Mouse (Mus musculus) forebrain, embryonic 12.5 days (tissue): ENCODE measurements around the gene Bpifa3. TPM values are rescaled to one million over a fixed set of nuclear protein-coding genes. Genes with fewer than 3 reads are reported as not detected.
"Not testable (repeated sequence)": the region's sequence is repeated elsewhere in the genome, so short reads cannot be mapped to it uniquely, and the experiment has no call there.

Experiments used
- ATAC-seq: fragments of 200-750 bp; cut with Nextera tagmentation; 2 replicates; pipeline ENCODE4 v1.8.0; 2017; ENCODE audit warnings: moderate TSS enrichment; ENCODE audit not compliant: low FRiP score
- H3K27ac ChIP-seq: fragments of 300-500 bp; sonication (generic); 2 replicates; pipeline ENCODE4 v1.5.1; 2016; ENCODE audit warnings: mild to moderate bottlenecking
- H3K27me3 ChIP-seq: fragments of 300-500 bp; sonication (generic); 2 replicates; pipeline ENCODE4 v1.6.1; 2016; ENCODE audit warnings: mild to moderate bottlenecking
- H3K36me3 ChIP-seq: fragments of 300-500 bp; sonication (generic); replicated peaks from 2 replicates; pipeline ENCODE4 v1.6.1; 2016; ENCODE audit warnings: mild to moderate bottlenecking
- H3K4me1 ChIP-seq: fragments of 300-500 bp; sonication (generic); 2 replicates; pipeline ENCODE4 v1.6.1; 2016
- H3K4me2 ChIP-seq: fragments of 300-500 bp; sonication (generic); 2 replicates; pipeline ENCODE4 v1.6.1; 2016; ENCODE audit warnings: mild to moderate bottlenecking, moderate library complexity
- H3K4me3 ChIP-seq: fragments of 300-500 bp; sonication (generic); replicated peaks from 2 replicates; pipeline ENCODE4 v1.5.1; 2016; ENCODE audit warnings: mild to moderate bottlenecking
- H3K9ac ChIP-seq: fragments of 300-500 bp; sonication (generic); 2 replicates; pipeline ENCODE4 v1.6.1; 2016; ENCODE audit warnings: mild to moderate bottlenecking
- H3K9me3 ChIP-seq: fragments of 300-500 bp; sonication (generic); 2 replicates; pipeline ENCODE4 v1.6.1; 2016
- WGBS: fragments of 180-500 bp; shearing (Covaris S2); methylation state at CpG from one replicate; pipeline ENCODE4 v1.1.7; 2016; 5-methylcytosine and 5-hydroxymethylcytosine counted together
- polyA plus RNA-seq: library from polyadenylated mRNA; unstranded; fragments of >200 nt; fragmentation: Nextera tagmentation; extraction: Ambion mirVana; gene quantifications from 2 replicates; pipeline ENCODE4 v1.2.1, GENCODE M21; 2016

The Bpifa3 gene
- polyA plus RNA-seq: not detected in 2 replicates

- Histone ChIP-seq H3K4me3 (no peak within 1 kb of the TSS), H3K9me3 (no peaks in the 10 kb centered on the region), H3K27me3 (no peaks in the 10 kb centered on the region), H3K4me2 (no peak within 1 kb of the TSS), H3K27ac (no peak within 1 kb of the TSS), H3K4me1 (no peaks in the 10 kb centered on the region), H3K9ac (no peak within 1 kb of the TSS), H3K36me3 (no peaks in the 10 kb centered on the region)
- ATAC-seq: no peak
- WGBS: 75% methylated on average over 2 of the region's 2 CpGs
Observed at GRCm38 (mm10) chr2:154130120-154130519, at the start of gene Bpifa3. Gene Bpifa3, plus strand, starts transcription at chr2:154130336.

GRCm38 (mm10) chr2:154097734-154098133 is 32.4 kb upstream of the Bpifa3 start:
- no peaks in the 10 kb centered on the region for H3K36me3 ChIP-seq
- no peaks in the 10 kb centered on the region for H3K9me3 ChIP-seq
- no peak overlapping the region for H3K4me2 ChIP-seq
- WGBS: 59% methylated on average over 1 of the region's 1 CpGs
- no peak for ATAC-seq
- H3K9ac ChIP-seq: no peak overlapping the region
- no peaks in the 10 kb centered on the region for H3K27me3 ChIP-seq
- H3K4me1 ChIP-seq: no peaks in the 10 kb centered on the region
- no peak overlapping the region for H3K27ac ChIP-seq
- no peak overlapping the region for H3K4me3 ChIP-seq

GRCm38 (mm10) chr2:154117381-154117780 is 12.8 kb upstream of the Bpifa3 start:
- no peak overlapping the region for H3K27ac ChIP-seq
- no peak for ATAC-seq
- H3K36me3 ChIP-seq: no peaks in the 10 kb centered on the region
- H3K4me2 ChIP-seq: no peak overlapping the region
- no peak overlapping the region for H3K9ac ChIP-seq
- no peaks in the 10 kb centered on the region for H3K27me3 ChIP-seq
- 92% methylated on average over 3 of the region's 3 CpGs for WGBS
- no peak overlapping the region for H3K4me3 ChIP-seq
- no peaks in the 10 kb centered on the region for H3K9me3 ChIP-seq
- no peaks in the 10 kb centered on the region for H3K4me1 ChIP-seq

- Histone ChIP-seq H3K4me3 (no peak within 1 kb of the TSS), H3K4me1 (no peaks in the 10 kb centered on the region), H3K9ac (no peak within 1 kb of the TSS), H3K27ac (no peak within 1 kb of the TSS), H3K4me2 (no peak within 1 kb of the TSS), H3K27me3 (no peaks in the 10 kb centered on the region), H3K9me3 (no peaks in the 10 kb centered on the region), H3K36me3 (no peaks in the 10 kb centered on the region)
- no peak for ATAC-seq
- 82% methylated on average over 4 of the region's 4 CpGs for WGBS
Observed at GRCm38 (mm10) chr2:154142580-154142979, 12.4 kb downstream of the Bpifa3 start, which contains the start of gene Bpifa1. Gene Bpifa1, plus strand, starts transcription at chr2:154142880.

- 94% methylated on average over 3 of the region's 3 CpGs for WGBS
Observed at GRCm38 (mm10) chr2:154143735-154144134, 13.6 kb downstream of the Bpifa3 start.

GRCm38 (mm10) chr2:154147496-154147895 is 17.4 kb downstream of the Bpifa3 start:
- WGBS: 80% methylated on average over 4 of the region's 4 CpGs
- no peak overlapping the region for H3K9ac ChIP-seq
- H3K4me3 ChIP-seq: no peak overlapping the region
- no peaks in the 10 kb centered on the region for H3K27me3 ChIP-seq
- ATAC-seq: no peak
- H3K9me3 ChIP-seq: no peaks in the 10 kb centered on the region
- H3K36me3 ChIP-seq: no peaks in the 10 kb centered on the region
- H3K4me2 ChIP-seq: no peak overlapping the region
- no peak overlapping the region for H3K27ac ChIP-seq
- H3K4me1 ChIP-seq: no peaks in the 10 kb centered on the region

More at GRCm38 (mm10) chr2:154143735-154144134, 13.6 kb downstream of the Bpifa3 start:
- H3K36me3 ChIP-seq: no peaks in the 10 kb centered on the region
- no peak overlapping the region for H3K4me2 ChIP-seq
- no peaks in the 10 kb centered on the region for H3K27me3 ChIP-seq
- H3K4me1 ChIP-seq: no peaks in the 10 kb centered on the region
- no peaks in the 10 kb centered on the region for H3K9me3 ChIP-seq
- no peak overlapping the region for H3K9ac ChIP-seq
- H3K27ac ChIP-seq: no peak overlapping the region
- ATAC-seq: no peak
- H3K4me3 ChIP-seq: no peak overlapping the region

GRCm38 (mm10) chr2:154158433-154158832 is 28.3 kb downstream of the Bpifa3 start:
- no peak for ATAC-seq

GRCm38 (mm10) chr2:154162307-154162706 is 32.2 kb downstream of the Bpifa3 start, which contains the start of gene Bpifa5:
Gene Bpifa5, plus strand, starts transcription at chr2:154162607.
- ATAC-seq: no peak
- H3K27me3 ChIP-seq: no peaks in the 10 kb centered on the region
- H3K9ac ChIP-seq: no peak within 1 kb of the TSS
- WGBS: 84% methylated on average over 8 of the region's 8 CpGs
- no peaks in the 10 kb centered on the region for H3K4me1 ChIP-seq
- H3K4me2 ChIP-seq: no peak within 1 kb of the TSS
- H3K36me3 ChIP-seq: no peaks in the 10 kb centered on the region
- no peak within 1 kb of the TSS for H3K27ac ChIP-seq
- H3K9me3 ChIP-seq: no peaks in the 10 kb centered on the region
- no peak within 1 kb of the TSS for H3K4me3 ChIP-seq

More at GRCm38 (mm10) chr2:154158433-154158832, 28.3 kb downstream of the Bpifa3 start:
- Histone ChIP-seq H3K4me2 (no peak overlapping the region), H3K9ac (no peak overlapping the region), H3K27me3 (no peaks in the 10 kb centered on the region), H3K4me1 (no peaks in the 10 kb centered on the region), H3K36me3 (no peaks in the 10 kb centered on the region), H3K4me3 (no peak overlapping the region), H3K27ac (no peak overlapping the region), H3K9me3 (no peaks in the 10 kb centered on the region)
- WGBS: 34% methylated on average over 3 of the region's 3 CpGs

GRCm38 (mm10) chr2:154163306-154163705 is 33.2 kb downstream of the Bpifa3 start:
- Histone ChIP-seq H3K9ac (no peak overlapping the region), H3K27ac (no peak overlapping the region), H3K4me3 (no peak overlapping the region), H3K36me3 (no peaks in the 10 kb centered on the region), H3K4me2 (no peak overlapping the region), H3K9me3 (no peaks in the 10 kb centered on the region), H3K4me1 (no peaks in the 10 kb centered on the region), H3K27me3 (no peaks in the 10 kb centered on the region)
- 87% methylated on average over 5 of the region's 5 CpGs for WGBS
- ATAC-seq: no peak

- H3K9me3 ChIP-seq: no peaks in the 10 kb centered on the region
- H3K27ac ChIP-seq: no peak overlapping the region
- H3K4me2 ChIP-seq: no peak overlapping the region
- 0 out of 2 replicates have a peak, but pooled peaks cover 4% of the 10 kb centered on the region for H3K27me3 ChIP-seq
- no peak overlapping the region for H3K9ac ChIP-seq
- H3K4me1 ChIP-seq: no peaks in the 10 kb centered on the region
- WGBS: 83% methylated on average over 3 of the region's 3 CpGs
- no peaks in the 10 kb centered on the region for H3K36me3 ChIP-seq
- ATAC-seq: no peak
- H3K4me3 ChIP-seq: no peak overlapping the region
Observed at GRCm38 (mm10) chr2:154169172-154169571, 39.0 kb downstream of the Bpifa3 start.

GRCm38 (mm10) chr2:154171621-154172020 is 41.5 kb downstream of the Bpifa3 start:
- WGBS: 76% methylated on average over 6 of the region's 6 CpGs
- H3K27ac ChIP-seq: no peak overlapping the region

GRCm38 (mm10) chr2:154173313-154173712 is 43.2 kb downstream of the Bpifa3 start:
- no peaks in the 10 kb centered on the region for H3K9me3 ChIP-seq
- no peaks in the 10 kb centered on the region for H3K36me3 ChIP-seq
- H3K4me2 ChIP-seq: no peak overlapping the region
- no peak overlapping the region for H3K27ac ChIP-seq
- WGBS: 49% methylated on average over 1 of the region's 1 CpGs
- no peaks in the 10 kb centered on the region for H3K4me1 ChIP-seq
- 0 out of 2 replicates have a peak, but pooled peaks cover 4% of the 10 kb centered on the region for H3K27me3 ChIP-seq
- no peak overlapping the region for H3K4me3 ChIP-seq
- ATAC-seq: no peak
- H3K9ac ChIP-seq: no peak overlapping the region

More at GRCm38 (mm10) chr2:154171621-154172020, 41.5 kb downstream of the Bpifa3 start:
- ATAC-seq: no peak
- Histone ChIP-seq H3K4me2 (no peak overlapping the region), H3K4me3 (no peak overlapping the region), H3K9ac (no peak overlapping the region), H3K27me3 (0 out of 2 replicates have a peak, but pooled peaks cover 4% of the 10 kb centered on the region), H3K36me3 (no peaks in the 10 kb centered on the region), H3K4me1 (no peaks in the 10 kb centered on the region), H3K9me3 (no peaks in the 10 kb centered on the region)

- H3K4me3 ChIP-seq, H3K27ac ChIP-seq, H3K27me3 ChIP-seq, H3K4me1 ChIP-seq, H3K4me2 ChIP-seq, H3K9me3 ChIP-seq, H3K9ac ChIP-seq, ATAC-seq, H3K36me3 ChIP-seq: not testable (repeated sequence)
- WGBS: 86% methylated on average over 7 of the region's 7 CpGs
Observed at GRCm38 (mm10) chr2:154181900-154182299, 51.8 kb downstream of the Bpifa3 start.
